Mouse (Mus musculus) c-Kit-positive CD71-positive TER-119-positive erythroid progenitor cells, embryonic 14.5 days (primary cell): ENCODE data around the gene Npas2.

ENCODE experiments used
- DNase-seq: peaks from one replicate; pipeline ENCODE4 v3.0.0-alpha.2; 2013; ENCODE audit warnings: low spot score

Npas2 gene

DNA sequence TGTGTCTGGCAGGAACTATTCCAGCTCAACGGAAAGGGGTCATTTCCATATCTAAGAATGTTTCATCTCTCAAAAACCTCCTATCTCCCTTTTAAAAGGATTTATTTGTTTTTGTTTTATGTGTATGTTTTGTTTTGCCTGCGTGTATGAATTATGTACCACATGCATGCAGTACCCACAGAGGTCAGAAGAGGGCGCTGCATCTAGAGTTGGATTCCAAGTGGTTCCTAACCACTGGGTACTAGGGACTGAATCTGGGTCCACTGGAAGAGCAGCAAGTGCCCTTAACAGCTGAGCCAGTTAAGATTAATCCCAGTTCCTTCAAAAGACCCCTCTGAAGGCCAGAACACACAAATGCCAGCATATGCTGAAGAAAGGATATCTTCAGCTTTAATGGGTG is 24.1 kb downstream of the Npas2 start:
- peak; percentile 4 for DNase-seq

DNA sequence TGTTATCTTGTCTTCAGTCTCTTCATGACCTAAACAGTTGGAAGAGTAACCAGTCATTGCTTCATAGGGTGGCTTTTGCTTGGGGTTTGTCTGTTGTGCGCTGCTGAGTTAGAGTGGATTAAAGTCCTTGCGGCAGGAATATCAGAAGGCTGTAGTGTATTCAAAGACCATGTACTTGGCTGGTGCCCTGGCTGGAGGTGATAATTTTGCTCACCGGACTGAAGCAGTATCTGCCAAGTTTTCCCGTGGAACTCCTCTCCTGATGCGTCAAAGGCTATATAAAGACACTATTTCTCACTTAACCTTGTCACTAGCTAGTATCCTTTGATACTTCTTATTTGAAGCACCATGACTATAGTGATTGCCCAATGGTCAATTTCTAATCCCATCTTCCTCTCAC is 34.9 kb downstream of the Npas2 start:
- DNase-seq: no peak

- no peak for DNase-seq
These were observed 36.5 kb downstream of the Npas2 start for GRCm38 (mm10) chr1:39230021-39230420.

DNA sequence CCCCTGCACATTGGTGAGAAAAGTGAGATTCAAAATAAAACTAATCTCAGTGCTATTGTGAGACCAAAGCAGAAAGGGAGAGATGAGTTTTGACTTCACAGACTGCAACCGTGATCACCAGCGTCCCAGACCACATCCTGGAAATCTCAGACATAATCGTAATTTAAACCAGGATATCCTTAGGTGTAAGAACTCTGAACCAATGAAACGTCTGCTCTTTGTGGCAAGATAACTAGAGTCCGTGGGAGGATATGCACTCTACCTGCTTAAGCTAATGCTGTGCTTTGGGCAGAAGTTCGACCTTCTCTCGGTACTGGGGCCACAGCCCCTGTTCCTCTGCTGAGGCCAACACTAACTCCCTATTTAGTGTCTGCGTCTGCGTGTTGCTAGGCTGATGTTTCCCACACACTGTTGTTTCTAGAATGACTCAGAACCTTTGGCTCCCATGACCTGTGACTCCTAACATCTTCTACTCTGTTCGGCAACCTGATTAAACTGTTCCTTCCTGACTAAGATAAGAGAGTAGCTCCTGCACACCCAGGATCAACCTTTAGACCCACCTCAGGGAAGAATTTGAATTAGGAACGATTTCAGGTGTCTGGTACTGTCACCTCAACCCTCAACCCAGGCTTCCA is 41.4 kb downstream of the Npas2 start:
- no peak for DNase-seq

GRCm38 (mm10) chr1:39237503-39238255 is 44.1 kb downstream of the Npas2 start:
- no peak for DNase-seq

DNA sequence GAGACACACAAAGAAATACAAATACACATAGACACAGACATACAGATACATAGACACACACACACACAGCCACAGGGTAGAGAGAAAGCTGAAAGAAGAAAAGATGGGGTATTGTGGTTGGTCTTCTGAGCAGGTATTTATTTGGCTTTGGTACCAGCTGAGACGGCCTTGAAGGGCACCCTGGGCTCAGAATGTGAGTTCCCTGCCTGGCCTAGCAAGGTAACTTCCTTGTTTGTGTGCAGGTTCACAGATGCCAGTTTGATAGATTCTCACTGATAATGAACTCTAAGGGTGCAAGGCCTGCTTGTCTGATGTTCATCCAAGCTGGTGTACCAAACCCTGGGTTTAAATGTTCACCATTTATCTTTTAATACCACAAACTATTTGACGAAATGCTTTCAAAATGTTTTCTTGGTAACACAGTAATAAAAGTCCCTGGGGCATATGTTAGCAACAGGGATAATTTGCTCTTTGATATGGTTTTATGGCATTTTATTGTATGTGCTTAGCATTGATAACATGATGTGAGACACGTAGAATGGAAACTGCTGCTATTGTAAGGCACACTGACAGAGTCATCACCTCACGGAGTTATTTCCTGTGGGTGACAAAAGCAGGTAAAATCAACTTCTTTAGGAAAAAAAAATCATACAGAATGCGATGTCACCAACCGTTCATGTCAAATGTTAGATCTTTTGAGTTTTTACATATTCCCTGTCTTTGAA is 47.5 kb downstream of the Npas2 start:
- no peak for DNase-seq

GRCm38 (mm10) chr1:39244726-39245125 is 51.2 kb downstream of the Npas2 start:
- DNase-seq: no peak

DNA sequence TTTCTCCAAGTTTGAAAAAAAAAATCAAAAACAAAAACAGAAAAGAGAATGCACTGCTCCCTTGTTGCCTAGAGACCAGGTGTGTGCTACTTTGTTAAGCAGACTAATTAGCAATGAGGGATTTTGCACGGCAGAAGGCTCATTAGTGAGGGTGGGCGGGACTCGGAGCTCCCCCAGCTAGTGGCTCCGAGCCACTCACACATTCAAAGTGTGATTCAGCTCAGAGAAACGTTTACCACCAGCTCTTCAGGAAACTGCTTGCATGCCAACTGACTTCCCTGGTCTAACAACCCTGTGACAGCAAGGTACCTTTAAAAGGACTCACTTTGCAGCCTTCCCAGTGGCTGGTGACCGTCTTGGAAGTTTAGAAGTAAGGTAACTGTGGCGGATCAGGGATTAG is 58.1 kb downstream of the Npas2 start:
- DNase-seq: no peak

GRCm38 (mm10) chr1:39253771-39254170 is 60.2 kb downstream of the Npas2 start:
- DNase-seq: no peak

DNA sequence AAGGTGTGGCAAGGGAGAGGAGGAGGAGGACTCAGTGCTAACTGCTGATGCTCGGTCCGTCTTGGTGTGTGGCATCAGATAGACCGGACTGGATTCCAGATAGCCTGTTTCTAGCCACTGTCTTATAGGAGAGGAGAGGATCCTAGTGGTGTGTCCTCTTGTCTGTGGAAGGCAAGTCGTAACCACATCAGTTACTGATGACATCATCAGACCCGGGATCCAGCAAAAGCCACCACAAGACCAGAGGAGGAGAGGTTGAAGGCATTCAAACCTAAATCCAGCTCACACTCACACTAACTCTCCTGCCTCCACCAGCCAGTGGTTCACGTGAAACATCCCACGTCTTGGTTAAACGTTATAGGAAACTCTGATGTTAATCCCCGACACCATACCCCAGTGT is 62.5 kb downstream of the Npas2 start:
- no peak for DNase-seq

- no peak for DNase-seq
These were observed 63.2 kb downstream of the Npas2 start for GRCm38 (mm10) chr1:39256513-39257330.

GRCm38 (mm10) chr1:39257331-39257594 is 63.7 kb downstream of the Npas2 start:
- DNase-seq: no peak

DNA sequence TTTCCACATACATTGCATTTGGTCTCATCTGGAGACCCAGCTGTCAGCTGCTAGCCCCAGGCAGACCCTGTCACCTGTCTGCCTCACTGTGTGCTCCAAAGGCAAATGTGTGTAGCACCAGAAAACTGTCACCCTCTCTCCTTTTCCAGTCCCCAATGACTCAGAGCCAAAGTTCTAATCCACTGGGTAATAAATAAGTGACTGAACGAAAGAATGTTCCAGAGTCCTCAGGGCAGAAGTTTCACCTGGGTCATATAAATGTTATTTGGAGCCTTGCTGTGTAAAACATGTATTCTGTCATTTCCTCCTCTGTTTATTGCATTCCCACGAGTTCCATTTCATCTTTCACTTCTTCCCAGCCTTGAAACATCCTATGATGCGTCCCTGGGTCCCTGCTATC is 66.1 kb downstream of the Npas2 start:
- DNase-seq: no peak

GRCm38 (mm10) chr1:39260183-39260978 is 66.8 kb downstream of the Npas2 start:
- DNase-seq: no peak

GRCm38 (mm10) chr1:39266843-39267512 is 73.4 kb downstream of the Npas2 start:
- no peak for DNase-seq

- DNase-seq: no peak
These were observed 79.4 kb downstream of the Npas2 start for GRCm38 (mm10) chr1:39272976-39273375.

- no peak for DNase-seq
These were observed 86.9 kb downstream of the Npas2 start for GRCm38 (mm10) chr1:39280391-39280790.

DNA sequence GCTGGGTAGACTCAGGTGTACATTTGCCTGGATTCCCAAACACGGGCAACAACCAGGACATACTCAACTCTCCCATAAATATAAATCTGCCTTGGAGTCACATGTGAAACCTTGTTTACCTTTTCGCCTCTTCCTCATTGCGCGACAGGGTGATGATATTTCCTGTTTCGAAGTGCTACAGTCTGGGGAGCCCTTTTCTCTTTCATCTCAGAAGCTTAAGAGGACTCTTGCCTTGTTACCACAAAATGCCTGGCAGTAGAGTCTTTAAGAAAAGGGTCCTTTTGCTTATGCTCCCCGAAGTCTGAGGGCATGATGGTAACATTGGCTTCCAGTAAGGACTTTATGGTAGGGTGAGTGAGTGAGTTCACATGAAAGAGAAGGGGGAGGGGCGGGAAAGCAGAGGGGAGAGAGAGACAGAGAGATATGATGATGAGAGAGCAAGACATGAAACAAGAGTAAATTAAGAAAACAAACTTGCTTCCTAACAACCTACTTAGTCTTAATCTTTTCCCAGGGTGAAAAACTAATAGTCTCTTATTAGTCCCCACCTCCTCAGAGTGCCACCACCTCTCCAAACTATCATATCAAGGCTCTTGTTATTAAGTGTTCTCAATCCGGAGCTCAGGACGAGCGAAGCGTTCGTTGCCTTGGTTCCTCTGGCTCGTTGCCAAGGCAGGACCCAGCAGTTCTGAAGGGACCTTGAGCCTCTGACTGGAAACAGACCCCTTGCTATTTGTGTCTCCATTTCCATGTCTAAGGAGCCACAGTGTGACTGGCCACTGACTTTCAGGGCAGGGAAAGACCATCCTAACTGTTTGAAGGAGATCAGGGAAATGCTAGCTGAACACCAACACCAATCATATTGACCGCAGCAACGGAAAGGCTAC is 87.7 kb downstream of the Npas2 start:
- no peak for DNase-seq

GRCm38 (mm10) chr1:39281888-39282287 is 88.4 kb downstream of the Npas2 start:
- no peak for DNase-seq

DNA sequence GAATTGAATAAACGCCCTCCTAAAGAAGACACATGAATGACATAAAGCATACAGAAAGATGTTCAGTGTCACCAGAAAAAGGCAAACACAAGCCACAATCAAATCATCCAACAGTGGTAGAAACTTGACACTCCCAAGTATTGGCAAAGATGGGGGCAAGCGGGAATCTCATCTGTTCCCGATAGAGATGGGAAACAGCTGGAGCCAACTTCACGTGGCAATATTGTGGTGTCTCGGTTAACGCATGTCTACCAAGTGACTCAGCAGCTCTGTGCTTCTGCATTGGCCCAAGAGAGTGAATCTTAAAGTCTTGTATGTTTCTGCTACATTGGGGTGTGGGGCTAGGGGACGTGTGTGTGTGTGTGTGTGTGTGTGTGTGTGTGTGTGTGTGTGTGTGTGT is 89.8 kb downstream of the Npas2 start:
- no peak for DNase-seq
